Mouse (Mus musculus) midbrain, embryonic 11.5 days (tissue): ENCODE data around the gene Slc11a1. TPM values are rescaled to one million over a fixed set of nuclear protein-coding genes. Genes with fewer than 3 reads are reported as not detected.

ENCODE experiments used
- ATAC-seq: fragments of 200-750 bp; cut with Nextera tagmentation; 2 replicates; pipeline ENCODE4 v1.8.0; 2017; ENCODE audit warnings: moderate TSS enrichment, moderate library complexity; ENCODE audit not compliant: low FRiP score
- DNase-seq: peaks from one replicate; pipeline ENCODE4 v3.0.0; 2015; ENCODE audit warnings: low spot score; ENCODE audit errors: missing footprints
- H3K27ac ChIP-seq: fragments of 300-500 bp; sonication (generic); 2 replicates; pipeline ENCODE4 v1.5.1; 2014; ENCODE audit warnings: low read depth, low read length
- H3K27me3 ChIP-seq: fragments of 300-500 bp; sonication (generic); 2 replicates; pipeline ENCODE4 v1.6.1; 2014; ENCODE audit warnings: mild to moderate bottlenecking, low read length, moderate library complexity, mixed read lengths; ENCODE audit not compliant: control insufficient read depth, insufficient read depth
- H3K36me3 ChIP-seq: fragments of 300-500 bp; sonication (generic); 2 replicates; pipeline ENCODE4 v1.6.1; 2014; ENCODE audit warnings: mild to moderate bottlenecking, low read length, moderate library complexity, mixed read lengths; ENCODE audit not compliant: control insufficient read depth, insufficient read depth
- H3K4me1 ChIP-seq: fragments of 300-500 bp; sonication (generic); 2 replicates; pipeline ENCODE4 v1.6.1; 2014; ENCODE audit warnings: low read length; ENCODE audit not compliant: control insufficient read depth, insufficient read depth
- H3K4me2 ChIP-seq: fragments of 300-500 bp; sonication (generic); 2 replicates; pipeline ENCODE4 v1.6.1; 2014; ENCODE audit warnings: mild to moderate bottlenecking, moderate library complexity
- H3K4me3 ChIP-seq: fragments of 300-500 bp; sonication (generic); 2 replicates; pipeline ENCODE4 v1.5.1; 2014; ENCODE audit warnings: low read depth, low read length
- H3K9ac ChIP-seq: fragments of 300-500 bp; sonication (generic); 2 replicates; pipeline ENCODE4 v1.6.1; 2014; ENCODE audit warnings: low read length
- H3K9me3 ChIP-seq: fragments of 300-500 bp; sonication (generic); 2 replicates; pipeline ENCODE4 v1.6.1; 2016; ENCODE audit warnings: low read length; ENCODE audit not compliant: control insufficient read depth
- WGBS: fragments of 180-500 bp; shearing (Covaris S2); extraction: QIAGEN DNeasy Blood & Tissue Kit; methylation state at CpG from one replicate; pipeline ENCODE4 v1.1.7; 2014; 5-methylcytosine and 5-hydroxymethylcytosine counted together
- polyA plus RNA-seq: library from polyadenylated mRNA; unstranded; fragments of >200 nt; fragmentation: Nextera tagmentation; extraction: Ambion mirVana; gene quantifications from 2 replicates; pipeline ENCODE4 v1.2.1, GENCODE M21; 2014

Gene Slc11a1
- polyA plus RNA-seq, 1 experiment from 2014 or later = 1.6 TPM

DNA sequence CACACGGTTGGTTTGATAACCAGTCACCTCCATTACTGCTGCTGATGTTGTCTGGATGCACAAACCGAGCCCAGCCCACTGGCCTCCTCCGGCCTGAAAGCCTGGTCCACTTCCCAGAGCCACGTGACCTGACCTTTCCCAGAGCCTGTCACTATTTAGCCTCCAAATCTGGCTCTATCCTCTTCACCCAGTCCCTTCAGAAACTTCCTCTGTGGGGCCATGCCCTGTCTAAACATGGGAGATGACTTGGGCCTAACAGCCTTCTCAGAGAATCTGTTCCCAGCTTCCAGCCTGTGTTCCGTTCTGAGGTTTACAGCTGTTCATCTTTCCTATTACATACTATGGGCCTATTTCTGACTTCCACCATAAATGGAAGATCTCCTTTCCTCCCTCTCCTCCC, 11.6 kb upstream of the Slc11a1 start:
- no peak for ATAC-seq
- Histone ChIP-seq H3K4me3 (no peak overlapping the region), H3K4me2 (no peak overlapping the region), H3K9me3 (no peaks in the 10 kb centered on the region), H3K36me3 (no peaks in the 10 kb centered on the region), H3K27me3 (no peaks in the 10 kb centered on the region), H3K4me1 (no peaks in the 10 kb centered on the region; the same call in 1 of the 2 replicates), H3K27ac (no peak overlapping the region), H3K9ac (no peak overlapping the region)
- WGBS = 71% methylated on average over 5 of the region's 5 CpGs
- DNase-seq = no peak

DNA sequence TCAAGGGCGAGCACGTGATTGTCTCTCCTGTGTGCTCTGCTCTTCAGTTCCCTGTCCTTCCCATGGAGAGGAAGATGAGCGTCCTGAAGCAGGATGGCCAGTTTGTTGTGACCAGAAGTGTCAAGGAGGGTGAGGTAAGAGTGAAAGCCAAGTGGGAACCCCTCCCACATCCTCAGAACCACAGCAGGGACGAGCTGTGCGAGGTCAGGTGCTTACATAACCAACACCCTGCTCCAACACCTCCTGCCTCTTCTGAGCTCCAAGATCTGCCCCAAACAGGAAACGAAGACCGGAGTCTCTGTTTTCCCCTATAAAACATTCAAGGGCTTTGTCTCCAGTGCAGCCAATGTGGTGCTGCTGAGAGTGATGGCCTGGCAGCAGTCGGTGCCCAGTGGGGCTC, 10.7 kb upstream of the Slc11a1 start:
- DNase-seq (no peak), ATAC-seq (no peak)
- no peaks in the 10 kb centered on the region for H3K27me3 ChIP-seq
- no peak overlapping the region for H3K27ac ChIP-seq
- no peaks in the 10 kb centered on the region; the same call in 1 of the 2 replicates for H3K4me1 ChIP-seq
- no peaks in the 10 kb centered on the region for H3K36me3 ChIP-seq
- H3K4me3 ChIP-seq = no peak overlapping the region
- H3K4me2 ChIP-seq = no peak overlapping the region
- 77% methylated on average over 8 of the region's 8 CpGs for WGBS
- no peaks in the 10 kb centered on the region for H3K9me3 ChIP-seq
- no peak overlapping the region for H3K9ac ChIP-seq

DNA sequence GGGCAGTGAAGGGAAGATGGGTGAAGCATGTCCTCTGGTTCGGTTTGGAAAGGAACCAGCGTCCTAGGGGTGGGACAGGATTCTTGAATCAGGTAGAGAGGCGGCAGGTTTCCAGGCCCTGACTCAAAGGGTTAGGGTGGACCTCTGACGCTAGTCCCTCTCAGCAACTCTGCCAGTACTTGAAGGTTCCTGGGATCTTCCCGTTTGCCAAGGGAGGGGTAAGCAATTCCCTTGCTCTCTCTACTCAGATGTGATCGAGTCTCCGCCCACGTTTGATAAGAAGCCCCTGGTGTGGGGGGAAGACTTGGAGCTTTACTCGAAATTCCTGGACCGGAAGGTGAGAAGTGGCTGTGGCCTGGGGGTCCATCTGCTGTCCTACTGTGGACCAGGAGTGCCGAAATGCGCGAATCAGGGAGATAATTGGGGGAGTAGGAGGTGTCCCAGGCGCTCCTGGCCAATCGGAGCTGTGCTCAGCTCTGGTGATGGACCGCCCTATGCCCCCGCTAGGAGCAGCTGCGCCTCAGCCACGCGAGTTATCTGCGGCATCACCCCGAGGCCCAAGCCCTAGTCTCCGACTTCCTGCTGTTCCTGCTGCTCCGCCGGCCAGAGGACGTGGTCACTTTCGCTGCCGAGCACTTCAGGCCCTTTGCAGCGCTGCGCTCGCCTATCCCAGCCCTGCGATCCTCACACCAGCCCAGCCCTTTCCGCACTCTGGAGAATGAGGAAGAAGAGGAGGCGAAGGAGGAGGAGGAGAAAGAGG, 6.9 kb upstream of the Slc11a1 start:
- DNase-seq (peak; percentile 87), ATAC-seq (peak; percentile 59; the same call in 1 of the 2 replicates)
- H3K27ac ChIP-seq = no peak overlapping the region
- no peaks in the 10 kb centered on the region for H3K9me3 ChIP-seq
- WGBS = 26% methylated on average over 34 of the region's 34 CpGs
- peak overlapping the region; percentile 33 for H3K4me2 ChIP-seq
- no peaks in the 10 kb centered on the region for H3K27me3 ChIP-seq
- no peaks in the 10 kb centered on the region for H3K36me3 ChIP-seq
- H3K4me1 ChIP-seq = no peaks in the 10 kb centered on the region; the same call in 1 of the 2 replicates
- peak overlapping the region; percentile 40 for H3K9ac ChIP-seq
- H3K4me3 ChIP-seq = peak overlapping the region; percentile 2; the same call in 1 of the 2 replicates

DNA sequence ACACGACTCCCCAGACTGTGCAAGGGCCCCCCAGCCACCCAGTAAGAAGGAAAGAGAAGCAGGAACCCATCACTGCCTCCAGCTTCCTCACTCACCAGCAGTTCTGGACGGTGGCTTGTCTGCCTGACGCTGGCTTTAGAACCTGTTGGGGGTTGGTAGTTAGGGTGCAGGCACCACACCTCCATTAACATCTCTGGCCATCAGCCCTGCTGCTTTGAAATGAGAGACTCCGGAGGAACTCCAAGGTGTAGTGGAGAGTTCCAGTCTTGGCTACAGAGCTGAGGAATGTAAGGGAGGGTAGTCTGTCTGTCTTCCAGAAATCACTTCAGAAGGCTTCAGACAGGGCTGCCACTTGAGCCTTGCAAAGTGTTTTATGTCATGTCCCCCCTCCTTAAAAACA, 5.0 kb upstream of the Slc11a1 start:
- no peak overlapping the region for H3K4me2 ChIP-seq
- WGBS = 60% methylated on average over 4 of the region's 4 CpGs
- H3K9me3 ChIP-seq = no peaks in the 10 kb centered on the region
- no peak overlapping the region for H3K27ac ChIP-seq
- no peak overlapping the region for H3K9ac ChIP-seq
- ATAC-seq = no peak
- H3K4me1 ChIP-seq = no peaks in the 10 kb centered on the region; the same call in 1 of the 2 replicates
- no peaks in the 10 kb centered on the region for H3K27me3 ChIP-seq
- H3K4me3 ChIP-seq = no peak overlapping the region
- DNase-seq = no peak
- no peaks in the 10 kb centered on the region for H3K36me3 ChIP-seq

DNA sequence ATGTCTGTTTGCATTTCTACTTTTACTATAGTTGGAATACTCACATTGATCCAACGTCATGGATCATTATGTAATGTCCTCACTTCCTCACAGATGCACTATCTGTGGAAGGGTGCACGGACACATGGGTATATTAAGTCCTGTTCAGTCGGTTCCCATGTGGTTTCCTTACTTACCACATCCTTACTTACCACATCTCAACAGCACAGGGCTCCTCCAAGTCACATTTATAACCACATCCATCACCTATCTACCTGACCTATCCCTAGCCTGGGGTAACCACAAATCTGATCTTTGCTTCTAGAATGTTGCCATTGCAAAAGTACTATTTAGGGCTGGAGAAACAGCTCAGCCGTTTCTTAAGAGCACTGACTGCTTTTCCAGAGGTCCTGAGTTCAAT, 1.6 kb upstream of the Slc11a1 start:
- no peak overlapping the region for H3K4me3 ChIP-seq
- H3K9ac ChIP-seq = no peak overlapping the region
- no peak for DNase-seq
- H3K9me3 ChIP-seq = no peaks in the 10 kb centered on the region
- no peak overlapping the region for H3K27ac ChIP-seq
- H3K4me2 ChIP-seq = no peak overlapping the region
- peaks cover 2% of the 10 kb centered on the region; the same call in 1 of the 2 replicates for H3K4me1 ChIP-seq
- ATAC-seq = no peak
- no peaks in the 10 kb centered on the region for H3K36me3 ChIP-seq
- 79% methylated on average over 4 of the region's 4 CpGs for WGBS
- H3K27me3 ChIP-seq = no peaks in the 10 kb centered on the region

DNA sequence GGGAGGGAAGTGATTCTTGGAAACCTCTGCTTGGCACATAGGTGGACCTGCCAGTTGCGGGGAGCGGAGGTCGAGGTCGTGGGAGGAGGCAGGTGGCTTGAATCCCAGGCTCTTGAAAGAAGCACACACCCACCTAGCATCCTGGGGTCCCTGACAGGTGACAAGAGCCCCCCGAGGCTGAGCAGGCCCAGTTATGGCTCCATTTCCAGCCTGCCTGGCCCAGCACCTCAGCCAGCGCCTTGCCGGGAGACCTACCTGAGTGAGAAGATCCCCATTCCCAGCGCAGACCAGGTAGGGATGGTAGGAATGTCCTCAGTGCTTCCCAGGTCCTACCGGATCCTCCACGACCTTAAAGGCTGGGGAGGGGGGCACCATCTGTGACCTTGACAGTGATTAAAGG, 566 bp downstream of the Slc11a1 start:
- 82% methylated on average over 10 of the region's 10 CpGs for WGBS
- no peaks in the 10 kb centered on the region for H3K9me3 ChIP-seq
- H3K27ac ChIP-seq = no peak overlapping the region
- H3K27me3 ChIP-seq = no peaks in the 10 kb centered on the region
- H3K36me3 ChIP-seq = no peaks in the 10 kb centered on the region
- DNase-seq (no peak), ATAC-seq (no peak)
- H3K4me3 ChIP-seq = no peak overlapping the region
- no peak overlapping the region for H3K4me2 ChIP-seq
- no peak overlapping the region for H3K9ac ChIP-seq
- peaks cover 2% of the 10 kb centered on the region; the same call in 1 of the 2 replicates for H3K4me1 ChIP-seq

DNA sequence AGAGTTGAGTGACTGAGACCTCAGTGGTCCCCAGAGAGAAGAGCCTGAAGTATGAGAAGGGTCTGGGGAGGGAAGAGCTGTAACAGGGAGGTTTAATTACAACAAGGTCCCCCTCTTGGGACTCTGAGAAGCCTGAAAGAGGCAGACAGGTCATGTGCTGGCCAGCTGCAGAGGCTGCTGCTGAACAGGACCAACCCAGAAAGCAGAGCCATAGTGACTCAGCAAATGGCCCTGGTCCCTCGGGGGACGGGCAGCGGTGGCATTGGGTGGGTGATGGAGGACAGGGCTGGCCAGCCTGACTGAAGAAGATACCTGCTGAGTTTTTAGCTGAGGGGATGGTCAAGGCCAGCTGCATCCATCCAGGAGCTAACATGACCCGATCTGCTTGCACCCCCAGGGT, 1.4 kb downstream of the Slc11a1 start:
- no peaks in the 10 kb centered on the region for H3K27me3 ChIP-seq
- ATAC-seq (no peak), DNase-seq (no peak)
- H3K4me1 ChIP-seq = peaks cover 2% of the 10 kb centered on the region; the same call in 1 of the 2 replicates
- H3K36me3 ChIP-seq = no peaks in the 10 kb centered on the region
- no peak overlapping the region for H3K4me2 ChIP-seq
- no peak overlapping the region for H3K9ac ChIP-seq
- no peak overlapping the region for H3K4me3 ChIP-seq
- H3K9me3 ChIP-seq = no peaks in the 10 kb centered on the region
- no peak overlapping the region for H3K27ac ChIP-seq
- WGBS = 85% methylated on average over 4 of the region's 4 CpGs

DNA sequence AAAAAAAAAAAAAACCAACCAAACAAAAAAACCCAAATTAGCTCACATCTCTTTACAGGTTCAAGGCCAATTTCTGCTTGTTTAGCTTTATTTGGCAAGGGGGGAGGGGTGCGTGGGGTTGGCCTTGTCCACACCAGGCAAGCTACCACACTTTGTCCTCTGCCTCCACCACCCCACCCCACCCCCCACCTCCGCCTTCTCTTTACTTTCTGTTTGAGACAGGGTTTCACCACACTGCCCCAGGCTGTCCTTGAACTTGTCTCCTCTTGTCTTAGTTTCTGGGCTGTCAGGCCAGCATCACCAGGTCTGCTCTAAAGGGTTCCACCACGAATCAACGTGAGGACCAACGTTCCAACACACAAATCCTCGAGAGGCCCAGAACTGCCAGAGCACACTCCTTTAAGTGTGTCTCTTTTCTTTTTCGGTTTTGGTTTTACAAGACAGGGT, 4.1 kb downstream of the Slc11a1 start:
- DNase-seq (no peak), ATAC-seq (no peak)
- no peak overlapping the region for H3K4me2 ChIP-seq
- peaks cover 2% of the 10 kb centered on the region; the same call in 1 of the 2 replicates for H3K4me1 ChIP-seq
- no peak overlapping the region for H3K4me3 ChIP-seq
- H3K9me3 ChIP-seq = no peaks in the 10 kb centered on the region
- H3K27ac ChIP-seq = no peak overlapping the region
- H3K9ac ChIP-seq = no peak overlapping the region
- WGBS = 84% methylated on average over 7 of the region's 7 CpGs
- H3K36me3 ChIP-seq = no peaks in the 10 kb centered on the region
- H3K27me3 ChIP-seq = no peaks in the 10 kb centered on the region

DNA sequence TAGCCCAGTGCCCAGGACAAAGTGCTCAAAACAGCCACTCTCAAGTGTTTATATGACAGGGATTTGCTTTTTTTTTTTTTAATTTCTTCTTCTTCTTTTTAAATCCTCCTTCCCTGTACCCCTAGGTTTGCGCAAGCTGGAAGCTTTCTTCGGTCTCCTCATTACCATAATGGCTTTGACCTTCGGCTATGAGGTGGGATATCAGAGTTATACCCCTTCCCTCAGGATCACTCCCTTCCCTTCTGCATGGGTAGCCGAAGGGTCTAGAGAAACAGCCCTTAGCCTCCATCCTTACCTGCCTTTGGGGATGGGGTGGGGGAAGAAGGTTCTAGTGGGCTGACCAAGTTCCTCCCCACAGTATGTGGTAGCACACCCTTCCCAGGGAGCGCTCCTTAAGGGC, 5.5 kb downstream of the Slc11a1 start:
- Histone ChIP-seq H3K4me3 (no peak overlapping the region), H3K27ac (no peak overlapping the region), H3K4me2 (no peak overlapping the region), H3K36me3 (no peaks in the 10 kb centered on the region), H3K9me3 (no peaks in the 10 kb centered on the region), H3K9ac (no peak overlapping the region), H3K4me1 (peaks cover 2% of the 10 kb centered on the region; the same call in 1 of the 2 replicates), H3K27me3 (no peaks in the 10 kb centered on the region)
- WGBS = 86% methylated on average over 5 of the region's 5 CpGs
- DNase-seq (no peak), ATAC-seq (no peak)
